Mouse (Mus musculus): ENCODE measurements around the gene Chd8.

DNA sequence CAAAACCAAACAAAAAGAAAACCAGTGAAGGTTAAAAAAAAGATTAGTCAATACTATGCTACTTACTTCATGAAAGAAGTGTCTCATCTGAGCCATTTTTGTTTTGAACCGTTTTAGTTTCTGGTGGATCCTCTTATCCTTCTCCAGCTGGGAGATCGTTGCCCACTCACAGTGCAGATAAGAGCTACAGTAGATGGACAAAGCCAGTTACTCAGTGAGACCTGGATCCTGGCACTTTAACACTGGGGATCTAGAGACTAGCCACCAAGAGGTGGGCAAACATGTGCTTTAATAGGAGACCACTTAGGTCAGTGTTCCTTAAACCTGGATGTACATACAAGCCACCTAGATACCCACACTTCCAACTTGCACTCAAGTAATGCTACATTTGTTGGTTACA lies 31.6 kb downstream of the Chd8 start:
- TF ChIP-seq CTCF (IDR thresholded peaks at IDR 0.05; ENCODE audit: control insufficient read depth, insufficient read depth, low read length), result no peak
- TF ChIP-seq POLR2A (IDR thresholded peaks at IDR 0.05; ENCODE audit: borderline replicate concordance, control insufficient read depth, low read depth, low read length), result no peak

Data from bone marrow, adult 2 months (tissue).